Mouse (Mus musculus) embryonic stem cell, embryonic (primary cell): ENCODE results near the gene Dnajc3.
"Not testable (repeated sequence)": the region's sequence is repeated elsewhere in the genome, so short reads cannot be mapped to it uniquely, and the experiment has no call there.

Source experiments
- CTCF ChIA-PET, 4 experiments: fragments of 300-600 bp in 2 of 4; fragments of 350-600 bp in 2 of 4; sonication (Branson Sonifier 250); formaldehyde crosslinking; loops; one replicate each; lab custom pipeline; 2022; ENCODE audit warnings: inconsistent platforms in 2 of 4; lab: Charles Lee
- POLR2A ChIA-PET, 4 experiments: fragments of 300-600 bp in 2 of 4; fragments of 350-600 bp in 2 of 4; sonication (Branson Sonifier 250); formaldehyde crosslinking; loops; one replicate each; lab custom pipeline; 2022; ENCODE audit warnings: antibody characterized with exemption in 4 of 4, inconsistent platforms in 1 of 4; lab: Charles Lee

Gene Dnajc3

DNA sequence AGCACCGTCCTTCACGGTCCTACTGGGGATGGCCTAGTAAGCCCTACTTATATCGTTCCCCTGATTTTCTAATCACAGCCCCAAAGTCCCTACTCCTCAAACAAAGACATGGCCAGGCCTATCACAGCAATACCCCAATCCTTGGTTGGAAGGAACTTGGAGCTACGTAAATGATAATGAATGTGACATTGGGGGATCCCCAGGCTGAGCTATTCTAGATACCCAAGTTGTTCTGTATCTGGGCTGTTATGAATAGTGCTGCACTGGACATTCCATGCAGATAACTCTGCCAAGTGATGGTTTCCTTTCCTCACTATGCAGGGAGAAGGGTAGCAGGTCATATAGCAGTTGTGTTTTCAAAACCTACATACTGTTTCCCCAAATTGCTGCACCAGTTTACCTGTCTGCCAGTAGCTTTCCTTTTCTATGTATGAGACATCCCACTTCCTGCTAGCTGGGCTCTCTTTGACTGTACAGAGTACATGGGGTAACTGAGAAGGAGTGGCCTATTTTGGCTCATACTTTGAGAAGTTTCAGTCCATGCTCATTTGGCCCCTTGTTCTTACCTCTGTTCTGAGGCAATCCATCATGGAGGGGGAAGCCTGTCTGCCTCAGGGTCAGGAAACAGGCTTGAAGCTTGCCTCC, 27.7 kb downstream of the Dnajc3 start:
- CTCF ChIA-PET = no interaction called here
- POLR2A ChIA-PET = interaction anchor here in 2 of 4 experiments (1.0 to 4.3 kb wide), 5 partner anchors 10 to 40 kb away, joined by 3 to 18 read pairs (median 4); partner anchors contain the start of gene Dzip1 (in 2 of the 2)

- ChIA-PET POLR2A (interaction anchor here in 1 of 4 experiments (0.9 to 4.3 kb wide), 5 partner anchors 10 to 17 kb away, joined by 5 to 18 read pairs (median 5); no protein-coding TSS in a partner anchor), CTCF (interaction anchor here in 1 of 4 experiments (1.0 kb wide), 1 partner anchor 43 kb away, joined by 3 read pairs; the partner anchor contains the start of gene Dzip1)
These were observed 29.9 kb downstream of the Dnajc3 start for GRCm38 (mm10) chr14:118967646-118968045.

GRCm38 (mm10) chr14:118972268-118972667, 34.5 kb downstream of the Dnajc3 start:
- ChIA-PET POLR2A (no interaction called here), CTCF (interaction anchor here in 1 of 4 experiments (0.6 kb wide), 1 partner anchor 17 kb away, joined by 3 read pairs; no protein-coding TSS in a partner anchor)

DNA sequence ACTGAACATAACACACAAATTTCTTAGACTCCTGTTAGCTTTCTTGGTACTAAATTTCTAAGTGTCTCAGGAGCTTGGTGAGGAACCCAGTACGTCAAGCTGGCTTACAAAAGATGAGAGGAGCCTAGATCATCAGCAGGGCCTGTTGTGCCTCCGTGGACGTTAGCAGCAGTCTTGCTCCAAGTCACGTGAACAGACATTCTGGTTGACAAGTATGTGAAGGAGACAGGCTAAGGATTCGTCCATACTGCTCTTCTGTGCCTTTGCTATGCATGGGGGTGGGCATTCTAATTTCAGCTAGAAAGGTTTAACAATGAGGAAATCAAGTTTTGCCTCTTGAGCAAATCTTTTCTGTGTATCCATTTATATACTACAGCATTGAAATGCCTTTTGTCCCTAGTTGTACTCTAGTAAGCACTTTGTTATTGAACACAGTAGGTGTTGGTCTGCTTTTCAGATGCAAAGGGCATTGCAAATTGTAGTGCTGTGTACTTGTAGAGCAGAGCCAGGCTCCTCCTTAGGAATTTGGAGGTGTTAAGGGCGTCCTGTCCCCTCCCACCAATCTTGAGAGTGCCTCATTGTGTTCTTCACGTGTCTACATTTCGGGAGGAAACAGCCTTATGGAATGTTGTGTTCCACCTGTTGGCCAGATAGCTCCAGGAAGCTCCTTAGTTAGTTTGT, 39.5 kb downstream of the Dnajc3 start:
- ChIA-PET CTCF (interaction anchor here in 3 of 4 experiments (0.5 to 3.6 kb wide), 5 partner anchors 10 to 865 kb away, joined by 3 to 24 read pairs (median 9); no protein-coding TSS in a partner anchor), POLR2A (interaction anchor here in 3 of 4 experiments (0.7 to 4.0 kb wide), 24 partner anchors 9 to 1501 kb away, joined by 3 to 41 read pairs (median 4); partner anchors contain the start of genes Dnajc3 (in 3 of the 3), Dzip1 (in 1 of the 3) and Rap2a (in 1 of the 3))

GRCm38 (mm10) chr14:118979571-118980325, 42.0 kb downstream of the Dnajc3 start:
- POLR2A ChIA-PET = interaction anchor here in 2 of 4 experiments (0.6 to 1.2 kb wide), 2 partner anchors 8 to 28 kb away, joined by 3 read pairs; no protein-coding TSS in a partner anchor

DNA sequence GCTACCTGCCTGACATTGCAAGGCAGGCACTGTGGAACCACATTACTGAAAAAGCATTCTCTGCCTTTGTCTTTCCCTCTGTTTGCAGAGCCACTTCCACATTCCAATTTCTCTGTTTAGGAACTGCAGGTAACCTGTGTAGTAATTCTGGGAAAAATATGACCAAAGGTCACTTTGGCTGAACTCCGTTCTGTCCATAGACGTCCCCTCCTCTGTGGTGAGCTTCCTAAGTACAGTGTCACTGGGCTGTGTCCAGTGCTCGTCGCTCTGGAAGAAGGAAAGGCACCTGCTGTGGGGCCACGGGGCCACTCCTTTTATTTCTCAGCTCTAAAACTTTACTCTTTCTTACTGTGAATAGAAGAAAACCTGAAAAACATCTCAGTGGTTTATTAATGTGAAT, 42.6 kb downstream of the Dnajc3 start:
- ChIA-PET CTCF (no interaction called here), POLR2A (interaction anchor here in 1 of 4 experiments (1.2 kb wide), 1 partner anchor 8 kb away, joined by 3 read pairs; no protein-coding TSS in a partner anchor)

More at GRCm38 (mm10) chr14:118979571-118980325, 42.0 kb downstream of the Dnajc3 start:
- CTCF ChIA-PET = no interaction called here

GRCm38 (mm10) chr14:118980890-118981289, 43.1 kb downstream of the Dnajc3 start:
- ChIA-PET POLR2A (no interaction called here), CTCF (no interaction called here)

DNA sequence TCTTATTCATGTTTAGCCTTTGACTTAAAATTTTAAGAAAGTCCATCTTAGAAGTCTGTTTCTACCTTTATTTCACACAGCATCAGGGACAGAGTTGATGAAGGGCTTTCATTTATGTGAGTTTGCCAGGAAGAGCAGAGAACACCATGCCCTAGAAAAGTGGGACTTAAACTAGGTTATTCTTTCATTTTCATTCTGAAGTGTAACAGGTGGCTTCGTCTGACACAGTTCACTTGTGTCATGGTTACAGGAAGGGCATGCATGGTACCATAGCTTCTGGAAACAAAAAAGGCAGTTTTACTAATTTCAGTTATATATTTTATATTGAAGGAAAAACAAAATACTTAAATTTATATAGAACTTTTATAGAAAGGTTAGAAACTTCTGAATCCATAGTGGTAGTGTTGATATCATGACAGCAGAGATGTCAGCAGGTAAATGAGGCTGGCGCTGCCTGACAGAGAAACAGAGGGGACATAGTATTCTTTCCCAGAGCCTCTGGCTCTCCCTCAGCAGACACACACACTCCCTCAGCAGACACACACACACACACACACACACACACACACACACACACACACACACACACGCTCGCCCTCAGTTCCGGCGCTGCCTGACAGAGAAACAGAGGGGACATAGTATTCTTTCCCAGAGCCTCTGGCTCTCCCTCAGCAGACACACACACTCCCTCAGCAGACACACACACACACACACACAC, 44.1 kb downstream of the Dnajc3 start:
- POLR2A ChIA-PET = interaction anchor here in 1 of 4 experiments (1.0 kb wide), 1 partner anchor 48 kb away, joined by 3 read pairs; no protein-coding TSS in a partner anchor

GRCm38 (mm10) chr14:118982429-118983045, 44.8 kb downstream of the Dnajc3 start:
- POLR2A ChIA-PET = interaction anchor here in 2 of 4 experiments (0.6 to 1.2 kb wide), 9 partner anchors 14 to 1200 kb away, joined by 3 to 4 read pairs (median 3); no protein-coding TSS in a partner anchor
- CTCF ChIA-PET = interaction anchor here in 1 of 4 experiments (0.6 kb wide), 1 partner anchor 39 kb away, joined by 3 read pairs; no protein-coding TSS in a partner anchor

More for the DNA sequence above, 44.1 kb downstream of the Dnajc3 start:
- CTCF ChIA-PET = not testable (repeated sequence)

- POLR2A ChIA-PET = interaction anchor here in 2 of 4 experiments (0.6 to 1.3 kb wide), 6 partner anchors 17 to 1201 kb away, joined by 3 to 6 read pairs (median 4); partner anchors contain the start of gene Dzip1 (in 1 of the 2)
These were observed 45.6 kb downstream of the Dnajc3 start for GRCm38 (mm10) chr14:118983396-118983795.

GRCm38 (mm10) chr14:118984161-118984560, 46.4 kb downstream of the Dnajc3 start:
- POLR2A ChIA-PET = interaction anchor here in 1 of 4 experiments (1.3 kb wide), 1 partner anchor 59 kb away, joined by 6 read pairs; the partner anchor contains the start of gene Dzip1
- CTCF ChIA-PET = interaction anchor here in 1 of 4 experiments (1.1 to 1.3 kb wide), 2 partner anchors 10 to 42 kb away, joined by 3 to 4 read pairs; no protein-coding TSS in a partner anchor

More at GRCm38 (mm10) chr14:118983396-118983795, 45.6 kb downstream of the Dnajc3 start:
- CTCF ChIA-PET = interaction anchor here in 1 of 4 experiments (1.3 kb wide), 1 partner anchor 43 kb away, joined by 4 read pairs; no protein-coding TSS in a partner anchor

DNA sequence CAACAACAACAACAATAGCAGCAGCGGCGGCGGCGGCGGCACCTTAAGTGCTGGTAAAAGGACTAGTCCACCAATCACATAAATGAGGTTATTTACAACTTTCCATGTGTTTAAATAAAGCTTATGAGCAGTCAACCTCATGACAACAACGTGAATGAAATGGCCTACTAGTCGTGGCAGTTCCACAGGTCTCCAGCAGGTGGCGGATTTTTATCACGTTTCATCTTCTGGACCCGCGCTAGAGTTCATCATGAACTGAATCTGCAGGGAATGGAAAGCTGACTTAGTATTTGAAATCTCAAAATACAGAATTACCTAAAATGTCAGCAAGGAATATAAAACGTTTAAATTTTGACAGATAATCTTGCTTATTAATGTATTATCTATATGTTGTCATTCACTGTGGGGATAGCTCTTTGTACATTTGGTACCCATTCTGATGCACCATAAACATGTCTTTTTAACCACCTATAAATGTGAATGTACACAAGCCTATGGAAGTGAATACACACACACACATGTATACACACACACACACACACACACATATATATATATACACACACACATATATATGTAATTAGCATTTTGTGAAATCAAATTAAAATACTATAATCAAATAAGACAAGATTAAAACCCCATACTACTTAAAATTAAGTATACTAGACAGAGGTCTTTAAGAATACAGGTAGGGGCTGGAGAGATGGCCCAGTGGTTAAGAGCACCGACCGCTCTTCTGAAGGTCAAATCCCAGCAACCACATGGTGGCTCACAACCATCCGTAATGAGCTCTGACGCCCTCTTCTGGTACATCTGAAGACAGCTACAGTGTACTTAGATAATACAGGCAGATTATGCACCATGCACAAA, 49.1 kb downstream of the Dnajc3 start:
- POLR2A ChIA-PET = interaction anchor here in 3 of 4 experiments (0.6 to 4.3 kb wide), 11 partner anchors 9 to 1320 kb away, joined by 3 to 41 read pairs (median 9); partner anchors contain the start of gene Dzip1 (in 1 of the 3)
- CTCF ChIA-PET = interaction anchor here (0.5 to 3.2 kb wide), 43 partner anchors 8 to 1340 kb away, joined by 3 to 24 read pairs (median 4); partner anchors contain the start of gene Dzip1 (in 3 of the 4)

- POLR2A ChIA-PET = interaction anchor here in 3 of 4 experiments (0.7 to 4.3 kb wide), 10 partner anchors 8 to 51 kb away, joined by 3 to 41 read pairs (median 8); no protein-coding TSS in a partner anchor
These were observed 50.0 kb downstream of the Dnajc3 start for GRCm38 (mm10) chr14:118987523-118988496.

More at GRCm38 (mm10) chr14:118987523-118988496, 50.0 kb downstream of the Dnajc3 start:
- CTCF ChIA-PET = interaction anchor here (0.5 to 3.2 kb wide), 29 partner anchors 7 to 1073 kb away, joined by 3 to 24 read pairs (median 4); partner anchors contain the start of gene Dzip1 (in 2 of the 4)
